Mouse (Mus musculus) adrenal gland, adult 18-20 months (tissue): ENCODE results near the gene Fbxo2. TPM values are rescaled to one million over a fixed set of nuclear protein-coding genes. Genes with fewer than 3 reads are reported as not detected.

ENCODE experiments used
- microRNA-seq, 2 experiments: library from miRNA; unstranded; fragments of <30 nt; microRNA quantifications; one replicate each; pipeline ENCODE4 v1.2.0; 2021; ENCODE audit warnings: borderline number of aligned reads in 2 of 2
- total RNA-seq, 2 experiments: library from RNA; stranded (reverse); gene quantifications; 1 replicate in 1 of 2; 2 replicates in 1 of 2; pipeline ENCODE4 v1.2.3; 2021

Gene Fbxo2
- total RNA-seq, 2 experiments from 2014 or later = 6.7 to 9.9 TPM

Small RNA genes within 50 kb of the gene (microRNA-seq; reads per million reads assigned to microRNA genes)
- 0 reads per million in 2 experiments for gene Mir7022

Other genes with a start within 250 kb of the Fbxo2 start
- 10 to 100 TPM; 38.1 to 54.7 TPM for gene Plod1, start 223.9 kb upstream of the Fbxo2 start, total RNA-seq
- 10 to 100 TPM; 44.1 to 48.0 TPM for gene 2510039O18Rik, start 219.7 kb upstream of the Fbxo2 start, total RNA-seq
- under 1 TPM in 1 of 2 experiments, not detected in 1; 0.42 TPM for gene Nppb, start 174.8 kb upstream of the Fbxo2 start, total RNA-seq
- gene Nppa, start 159.9 kb upstream of the Fbxo2 start, total RNA-seq = not detected
- 10 to 100 TPM; 11.2 to 13.8 TPM for gene Clcn6, start 121.8 kb upstream of the Fbxo2 start, total RNA-seq
- 10 to 100 TPM; 33.8 to 37.7 TPM for gene Mthfr, start 121.5 kb upstream of the Fbxo2 start, total RNA-seq
- gene Agtrap, start 72.6 kb upstream of the Fbxo2 start, total RNA-seq = 10 to 100 TPM; 54.8 to 85.8 TPM
- 10 to 100 TPM; 20.2 to 21.6 TPM for gene Mad2l2, start 30.2 kb upstream of the Fbxo2 start, total RNA-seq
- under 1 TPM in 1 of 2 experiments, not detected in 1; 0.07 TPM for gene Draxin, start 29.9 kb upstream of the Fbxo2 start, total RNA-seq
- 10 to 100 TPM; 38.1 to 46.5 TPM for gene Fbxo6, start 8.5 kb upstream of the Fbxo2 start, total RNA-seq
- 10 to 100 TPM; 14.1 to 21.4 TPM for gene Fbxo44, start 139 bp upstream of the Fbxo2 start, total RNA-seq
- 1 to 10 TPM in 1 of 2 experiments, under 1 TPM in 1; 0.10 to 1.3 TPM for gene Disp3, start 127.3 kb downstream of the Fbxo2 start, total RNA-seq